Mouse (Mus musculus) heart, adult 2 months (tissue): ENCODE data around the gene Emp3.

ENCODE experiments used
- CTCF ChIP-seq: fragments of 200-600 bp; IDR thresholded peaks from 2 replicates; pipeline ENCODE4 v1.8.1; 2022; ENCODE audit warnings: antibody characterized with exemption, mild to moderate bottlenecking, moderate library complexity
- POLR2A ChIP-seq: fragments of 200-500 bp; IDR thresholded peaks from 2 replicates; pipeline ENCODE4 v1.6.1; 2011; ENCODE audit warnings: mild to moderate bottlenecking, low read depth, low read length, control low read depth; ENCODE audit not compliant: insufficient read depth

GRCm38 (mm10) chr7:45908384-45908783 lies 12.8 kb downstream of the Emp3 start:
- no peak for TF ChIP-seq CTCF
- no peak for TF ChIP-seq POLR2A
